In genomic region chr11:120233441-120234135, GRCm38 (mm10) we compare ENCODE assay signal across 8 mouse cellular contexts. TPM values are rescaled to one million over a fixed set of nuclear protein-coding genes. Genes with fewer than 3 reads are reported as not detected.
A peak's percentile ranks its signal among the peaks of the same experiment; 100 is the strongest.
DNase-seq lines count a peak whose midpoint lies in the region; ATAC-seq and TF ChIP-seq lines count a peak whose summit lies in the region.

No protein-coding gene starts in this region.

- peak; percentile 96 for DNase-seq in heart, adult 11 months
- no peak for DNase-seq in heart, postnatal 14 days
- no peak for DNase-seq in G1E (ENCODE audit: low spot score)
- peak; percentile 83 for DNase-seq in embryonic facial prominence, embryonic 10.5 days (ENCODE audit: low spot score)
- DNase-seq in hindbrain, embryonic 11.5 days (ENCODE audit: low spot score), result peak; percentile 81
- no peak for DNase-seq in T-cell, adult 2 months (ENCODE audit: low spot score)

- peak overlapping the region; percentile 95 for H3K4me2 ChIP-seq in hindbrain, embryonic 11.5 days (replicated peaks; ENCODE audit: low read depth, low read length)
- H3K4me2 ChIP-seq in liver, embryonic 12.5 days, result peak overlapping the region; percentile 97
- H3K4me2 ChIP-seq in neural tube, embryonic 15.5 days, result peak overlapping the region; percentile 88

- H3K9me3 ChIP-seq in G1E (replicated peaks), result peaks cover 54% of the 10 kb centered on the region
- no peaks in the 10 kb centered on the region for H3K9me3 ChIP-seq in embryonic facial prominence, embryonic 10.5 days
- no peaks in the 10 kb centered on the region for H3K9me3 ChIP-seq in hindbrain, embryonic 11.5 days (ENCODE audit: control insufficient read depth, low read length)
- no peaks in the 10 kb centered on the region for H3K9me3 ChIP-seq in liver, embryonic 12.5 days (replicated peaks)
- H3K9me3 ChIP-seq in neural tube, embryonic 15.5 days (replicated peaks), result no peaks in the 10 kb centered on the region

- H3K27me3 ChIP-seq in G1E (ENCODE audit: insufficient read depth, low read length), result peaks cover 75% of the 10 kb centered on the region
- no peaks in the 10 kb centered on the region for H3K27me3 ChIP-seq in embryonic facial prominence, embryonic 10.5 days (replicated peaks; ENCODE audit: low read depth, poor library complexity, severe bottlenecking)
- H3K27me3 ChIP-seq in hindbrain, embryonic 11.5 days (ENCODE audit: control insufficient read depth, insufficient read depth, low read length), result no peaks in the 10 kb centered on the region
- H3K27me3 ChIP-seq in liver, embryonic 12.5 days (replicated peaks), result peaks cover 82% of the 10 kb centered on the region
- no peaks in the 10 kb centered on the region for H3K27me3 ChIP-seq in neural tube, embryonic 15.5 days (replicated peaks)

- no peak for ATAC-seq in G1E (ENCODE audit: extremely low read depth, insufficient number of reproducible peaks, low FRiP score, poor library complexity, severe bottlenecking)
- ATAC-seq in hindbrain, embryonic 11.5 days (ENCODE audit: low FRiP score), result no peak
- ATAC-seq in liver, embryonic 12.5 days, result no peak
- ATAC-seq in neural tube, embryonic 15.5 days (ENCODE audit: low FRiP score), result no peak

- intact Hi-C loops in heart, postnatal 14 days (cut with DNase I), result loop anchor here (1.0 to 2.0 kb wide), 2 partner anchors 44 to 111 kb away; no protein-coding TSS in a partner anchor

- peak overlapping the region; percentile 100 for H3K27ac ChIP-seq in embryonic facial prominence, embryonic 10.5 days (replicated peaks)
- peak overlapping the region; percentile 99 for H3K27ac ChIP-seq in hindbrain, embryonic 11.5 days (ENCODE audit: low read depth, low read length)
- H3K27ac ChIP-seq in liver, embryonic 12.5 days, result peak overlapping the region; percentile 80
- H3K27ac ChIP-seq in neural tube, embryonic 15.5 days (replicated peaks), result peak overlapping the region; percentile 92

- WGBS in embryonic facial prominence, embryonic 10.5 days, result under 1% methylated on average over 51 of the region's 51 CpGs
- WGBS in hindbrain, embryonic 11.5 days, result under 1% methylated on average over 51 of the region's 51 CpGs
- WGBS in liver, embryonic 12.5 days (ENCODE audit: insufficient replicate concordance), result under 1% methylated on average over 51 of the region's 51 CpGs
- WGBS in neural tube, embryonic 15.5 days, result under 1% methylated on average over 51 of the region's 51 CpGs

- H3K4me3 ChIP-seq in G1E (ENCODE audit: low read depth, low read length), result peak overlapping the region; percentile 23; the same call in 1 of the 2 replicates
- peak overlapping the region; percentile 85 for H3K4me3 ChIP-seq in embryonic facial prominence, embryonic 10.5 days
- peak overlapping the region; percentile 87 for H3K4me3 ChIP-seq in hindbrain, embryonic 11.5 days (ENCODE audit: low read depth, low read length)
- H3K4me3 ChIP-seq in liver, embryonic 12.5 days, result peak overlapping the region; percentile 67
- H3K4me3 ChIP-seq in neural tube, embryonic 15.5 days (replicated peaks), result peak overlapping the region; percentile 77

- no peaks in the 10 kb centered on the region for H3K36me3 ChIP-seq in G1E (replicated peaks)
- peaks cover 12% of the 10 kb centered on the region for H3K36me3 ChIP-seq in embryonic facial prominence, embryonic 10.5 days (replicated peaks)
- no peaks in the 10 kb centered on the region for H3K36me3 ChIP-seq in hindbrain, embryonic 11.5 days (ENCODE audit: control insufficient read depth, insufficient read depth, low read length)
- H3K36me3 ChIP-seq in liver, embryonic 12.5 days, result no peaks in the 10 kb centered on the region
- no peaks in the 10 kb centered on the region for H3K36me3 ChIP-seq in neural tube, embryonic 15.5 days

- TF ChIP-seq CTCF in G1E (IDR thresholded peaks at IDR 0.05; ENCODE audit: low read depth, low read length), result no peak

- peak overlapping the region; percentile 99 for H3K9ac ChIP-seq in hindbrain, embryonic 11.5 days (ENCODE audit: low read depth, low read length)
- peak overlapping the region; percentile 84 for H3K9ac ChIP-seq in liver, embryonic 12.5 days
- H3K9ac ChIP-seq in neural tube, embryonic 15.5 days (replicated peaks), result peak overlapping the region; percentile 98

- H3K4me1 ChIP-seq in G1E (ENCODE audit: insufficient read depth, low read depth, low read length), result peaks cover 25% of the 10 kb centered on the region
- H3K4me1 ChIP-seq in embryonic facial prominence, embryonic 10.5 days, result peaks cover 57% of the 10 kb centered on the region
- peaks cover 11% of the 10 kb centered on the region for H3K4me1 ChIP-seq in hindbrain, embryonic 11.5 days (replicated peaks; ENCODE audit: control insufficient read depth, insufficient read depth, low read length)
- peaks cover 89% of the 10 kb centered on the region for H3K4me1 ChIP-seq in liver, embryonic 12.5 days
- H3K4me1 ChIP-seq in neural tube, embryonic 15.5 days, result peaks cover 29% of the 10 kb centered on the region

RNA-seq across cellular contexts. Expression of gene Bahcc1, which starts 0.8 kb away (rescaled TPM):
- 10 to 100 TPM in 1 of 2 experiments, 1 to 10 TPM in 1; 7.8 to 10.0 TPM for total RNA-seq in heart, postnatal 14 days (2021)
- total RNA-seq in G1E (2014; fragmentation: Nextera tagmentation) (0.10 TPM in 1 of 2 replicates, not detected in the other), G1E (2017) (0.05 and 0.12 TPM in 2 replicates)
- polyA plus RNA-seq in G1E (2012), result 0.42 and 0.50 TPM in 2 replicates
- 18.0 and 18.4 TPM in 2 replicates for polyA plus RNA-seq in embryonic facial prominence, embryonic 10.5 days (2016; fragmentation: Nextera tagmentation; extraction: Ambion mirVana)
- 18.1 and 23.1 TPM in 2 replicates for polyA plus RNA-seq in hindbrain, embryonic 11.5 days (2014; fragmentation: Nextera tagmentation; extraction: Ambion mirVana)
- polyA plus RNA-seq in liver, embryonic 12.5 days (2016; fragmentation: Nextera tagmentation; extraction: Ambion mirVana), result 3.0 and 3.5 TPM in 2 replicates
- 8.7 and 10.4 TPM in 2 replicates for polyA plus RNA-seq in neural tube, embryonic 15.5 days (2015; fragmentation: Nextera tagmentation; extraction: Ambion mirVana)

Comparison
In these comparisons a context has a peak if more than half of its experiments do, and no peak if none do; other contexts are left out.
1. DNase-seq: peak in heart, adult 11 months (single experiment), embryonic facial prominence, embryonic 10.5 days (single experiment) and hindbrain, embryonic 11.5 days (single experiment); none in heart, postnatal 14 days (0 of 2), G1E (single experiment) and T-cell, adult 2 months (single experiment).
2. H3K4me3 ChIP-seq: peak in every context shown above with its lines; median percentile 87 in hindbrain, embryonic 11.5 days; 85 in embryonic facial prominence, embryonic 10.5 days; 77 in neural tube, embryonic 15.5 days; 67 in liver, embryonic 12.5 days; 23 in G1E.
3. Peak in every context shown above with its lines, with median percentiles within 50 percentile points of each other: H3K27ac ChIP-seq, H3K4me2 ChIP-seq and H3K9ac ChIP-seq.